Mouse (Mus musculus) bone marrow, adult 2 months (tissue): ENCODE measurements around the gene Adcy4.

Source experiments
- CTCF ChIP-seq: fragments of 200-500 bp; IDR thresholded peaks from 2 replicates; pipeline ENCODE4 v1.5.1; 2011; ENCODE audit warnings: low read length, control low read depth; ENCODE audit not compliant: control insufficient read depth, insufficient read depth
- POLR2A ChIP-seq: fragments of 200-500 bp; IDR thresholded peaks from 2 replicates; pipeline ENCODE4 v1.6.1; 2011; ENCODE audit warnings: low read depth, mild to moderate bottlenecking, control low read depth, low read length, borderline replicate concordance; ENCODE audit not compliant: control insufficient read depth

GRCm38 (mm10) chr14:55734869-55735268, 49.0 kb downstream of the Adcy4 start:
- TF ChIP-seq CTCF (no peak), POLR2A (no peak)
